Mouse (Mus musculus) ES-Bruce4 (cell line): Measurements from ENCODE around the gene Serpina9. TPM values are rescaled to one million over a fixed set of nuclear protein-coding genes. Genes with fewer than 3 reads are reported as not detected.

Experiments used
- H3K27ac ChIP-seq: 2 replicates; pipeline ENCODE4 v1.5.1; 2012; ENCODE audit warnings: low read length, inconsistent platforms; ENCODE audit not compliant: insufficient read depth
- H3K27me3 ChIP-seq: 2 replicates; pipeline ENCODE4 v1.6.1; 2012; ENCODE audit warnings: mild to moderate bottlenecking, low read length, inconsistent platforms; ENCODE audit not compliant: control insufficient read depth, poor library complexity, insufficient read depth, severe bottlenecking
- H3K36me3 ChIP-seq: 2 replicates; pipeline ENCODE4 v1.6.1; 2012; ENCODE audit warnings: inconsistent platforms, mild to moderate bottlenecking, low read length, moderate library complexity; ENCODE audit not compliant: control insufficient read depth, poor library complexity, insufficient read depth, severe bottlenecking
- H3K4me1 ChIP-seq: one replicate; pipeline ENCODE4 v1.8.1; 2011; ENCODE audit warnings: low read length; ENCODE audit not compliant: control insufficient read depth, insufficient read depth
- H3K4me3 ChIP-seq: 2 replicates; pipeline ENCODE4 v1.5.1; 2011; ENCODE audit warnings: low read depth, mild to moderate bottlenecking, low read length
- H3K9ac ChIP-seq: 2 replicates; pipeline ENCODE4 v1.6.1; 2012; ENCODE audit warnings: low read depth, mild to moderate bottlenecking, inconsistent platforms; ENCODE audit not compliant: poor library complexity, severe bottlenecking
- H3K9me3 ChIP-seq: replicated peaks from 2 replicates; pipeline ENCODE4 v1.6.1; 2012; ENCODE audit warnings: mild to moderate bottlenecking, low read length, inconsistent platforms; ENCODE audit not compliant: control insufficient read depth, poor library complexity, insufficient read depth, severe bottlenecking
- CTCF ChIP-seq: IDR thresholded peaks from one replicate; pipeline ENCODE4 v1.8.1; 2011; ENCODE audit warnings: low read depth, low read length
- EP300 ChIP-seq: IDR thresholded peaks from 2 replicates; pipeline ENCODE4 v1.6.1; 2011; ENCODE audit warnings: low read depth, low read length; ENCODE audit not compliant: insufficient read depth
- POLR2A ChIP-seq: IDR thresholded peaks from one replicate; pipeline ENCODE4 v1.8.1; 2011; ENCODE audit warnings: low read length; ENCODE audit not compliant: insufficient read depth
- polyA plus RNA-seq: library from polyadenylated mRNA; stranded (reverse); fragments of >200 nt; gene quantifications from 2 replicates; pipeline ENCODE4 v1.2.4, GENCODE M21; 2011; ENCODE audit warnings: low read depth; ENCODE audit not compliant: missing spikeins, insufficient read depth, insufficient read length

Gene Serpina9
- polyA plus RNA-seq, 1 experiment, result not detected

DNA sequence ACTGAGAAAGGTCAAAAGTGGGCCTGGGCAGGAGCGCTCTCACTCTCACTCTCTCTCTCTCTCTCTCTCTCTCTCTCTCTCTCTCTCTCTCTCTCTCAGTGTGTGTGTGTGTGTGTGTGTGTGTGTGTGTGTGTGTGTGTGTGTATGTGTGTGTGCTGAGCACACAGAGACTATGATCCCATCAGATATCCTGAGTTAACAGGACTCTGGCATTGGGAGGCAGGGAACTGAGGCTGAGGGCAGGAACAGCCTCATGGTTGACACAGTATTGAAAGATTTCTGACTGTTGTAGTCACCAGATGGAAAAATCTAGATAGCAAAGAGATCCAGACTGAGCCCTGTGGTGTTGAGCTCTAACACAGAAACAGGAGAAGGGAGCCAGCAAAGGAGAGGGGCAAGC, 20.2 kb upstream of the Serpina9 start:
- Histone ChIP-seq H3K9ac (no peak overlapping the region), H3K36me3 (no peaks in the 10 kb centered on the region), H3K4me1 (no peaks in the 10 kb centered on the region), H3K27ac (no peak overlapping the region), H3K4me3 (no peak overlapping the region), H3K9me3 (no peaks in the 10 kb centered on the region), H3K27me3 (no peaks in the 10 kb centered on the region)
- TF ChIP-seq POLR2A (no peak), CTCF (no peak)

DNA sequence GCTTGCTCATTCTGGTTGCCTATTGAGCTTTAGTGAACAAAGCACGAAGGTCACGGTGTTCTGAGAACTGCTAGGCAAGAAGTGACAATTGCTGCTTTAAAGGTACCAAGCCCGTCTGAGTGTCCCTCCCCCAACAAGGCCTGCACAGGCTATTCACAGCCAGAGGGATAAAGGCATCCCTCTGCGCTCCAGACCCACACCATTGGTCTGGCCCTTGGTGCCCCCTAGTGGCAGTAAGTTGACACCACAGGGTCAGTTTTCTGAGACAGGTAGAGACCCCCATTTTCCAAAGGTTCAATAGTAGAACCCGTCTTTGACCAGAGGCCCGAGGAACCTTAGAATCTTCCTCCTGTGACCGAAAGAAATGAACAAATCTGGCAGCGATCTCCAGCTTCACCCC, 16.4 kb upstream of the Serpina9 start:
- Histone ChIP-seq H3K9me3 (no peaks in the 10 kb centered on the region), H3K9ac (no peak overlapping the region), H3K4me3 (no peak overlapping the region), H3K27me3 (no peaks in the 10 kb centered on the region), H3K4me1 (no peaks in the 10 kb centered on the region), H3K36me3 (no peaks in the 10 kb centered on the region), H3K27ac (no peak overlapping the region)
- TF ChIP-seq CTCF, result peak; percentile 66
- no peak for TF ChIP-seq POLR2A
- TF ChIP-seq EP300, result no peak

DNA sequence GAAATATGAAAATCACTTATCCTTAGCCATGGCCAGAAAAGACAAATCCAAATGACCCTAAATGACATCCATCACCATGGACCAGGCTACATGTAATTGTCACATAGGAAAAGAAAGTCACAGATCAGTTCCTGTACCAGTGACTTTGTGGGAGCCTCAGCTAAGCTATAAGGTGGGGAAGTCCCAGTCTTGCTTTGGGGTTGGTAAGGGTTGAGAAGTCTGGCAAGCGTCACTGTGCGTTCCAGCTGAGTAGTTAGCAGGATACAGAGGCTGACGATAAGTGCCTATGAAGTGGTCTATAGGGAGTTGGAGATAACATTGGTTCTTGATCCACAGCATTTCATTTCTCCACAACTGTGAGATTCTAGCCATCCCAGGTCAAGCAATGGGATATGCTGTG, 1.7 kb upstream of the Serpina9 start:
- H3K9me3 ChIP-seq, result no peaks in the 10 kb centered on the region; the same call in 1 of the 2 replicates
- H3K9ac ChIP-seq, result no peak overlapping the region
- H3K27me3 ChIP-seq, result no peaks in the 10 kb centered on the region
- H3K27ac ChIP-seq, result no peak overlapping the region
- H3K36me3 ChIP-seq, result no peaks in the 10 kb centered on the region
- H3K4me3 ChIP-seq, result no peak overlapping the region
- TF ChIP-seq POLR2A (no peak), CTCF (no peak), EP300 (no peak)
- H3K4me1 ChIP-seq, result no peaks in the 10 kb centered on the region

DNA sequence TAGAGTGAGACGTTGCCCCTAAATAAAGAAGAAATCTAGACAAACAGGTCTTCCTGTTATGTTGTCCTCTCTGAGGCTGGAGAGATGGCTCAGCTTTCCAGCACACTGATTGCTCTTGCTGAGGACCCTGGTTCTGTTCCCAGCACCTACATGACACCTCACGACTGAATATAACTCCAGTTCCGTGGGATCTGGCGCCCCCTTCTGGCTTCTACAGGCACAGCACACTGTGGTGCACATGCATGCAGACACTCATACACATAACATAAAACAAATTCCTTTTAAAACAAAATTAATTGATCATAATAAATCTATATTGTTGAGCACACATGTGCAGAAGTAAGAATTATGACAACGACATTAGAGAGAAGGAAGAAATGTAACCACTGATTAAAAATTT, 8.9 kb downstream of the Serpina9 start:
- H3K9me3 ChIP-seq, result peaks cover 8% of the 10 kb centered on the region
- H3K4me1 ChIP-seq, result no peaks in the 10 kb centered on the region
- H3K27ac ChIP-seq, result no peak overlapping the region
- H3K27me3 ChIP-seq, result no peaks in the 10 kb centered on the region; the same call in 1 of the 2 replicates
- no peak overlapping the region for H3K4me3 ChIP-seq
- H3K36me3 ChIP-seq, result no peaks in the 10 kb centered on the region
- TF ChIP-seq EP300 (no peak), POLR2A (no peak), CTCF (peak; percentile 4)
- H3K9ac ChIP-seq, result no peak overlapping the region

DNA sequence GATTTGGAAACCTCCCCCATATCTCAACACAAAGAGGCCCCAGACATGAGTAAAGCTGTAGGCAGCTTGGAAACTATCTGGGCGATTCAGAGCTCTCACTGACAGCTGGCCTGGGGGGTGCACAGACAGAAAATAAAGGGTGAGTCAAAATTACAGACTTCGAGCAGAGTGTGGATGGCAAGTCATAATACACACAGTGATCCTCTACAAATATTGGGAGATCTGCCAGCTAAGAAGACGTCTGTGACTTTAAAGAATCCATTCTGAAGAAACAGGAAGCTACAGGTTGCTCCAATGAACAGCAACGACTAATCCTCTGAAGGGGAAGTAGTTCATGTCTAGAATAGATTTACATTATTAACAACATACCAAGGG, 10.3 kb downstream of the Serpina9 start:
- TF ChIP-seq CTCF (no peak), POLR2A (no peak), EP300 (no peak)
- Histone ChIP-seq H3K27ac (no peak overlapping the region), H3K4me3 (no peak overlapping the region), H3K36me3 (no peaks in the 10 kb centered on the region), H3K9ac (no peak overlapping the region), H3K4me1 (no peaks in the 10 kb centered on the region), H3K27me3 (no peaks in the 10 kb centered on the region; the same call in 1 of the 2 replicates), H3K9me3 (peaks cover 8% of the 10 kb centered on the region)

DNA sequence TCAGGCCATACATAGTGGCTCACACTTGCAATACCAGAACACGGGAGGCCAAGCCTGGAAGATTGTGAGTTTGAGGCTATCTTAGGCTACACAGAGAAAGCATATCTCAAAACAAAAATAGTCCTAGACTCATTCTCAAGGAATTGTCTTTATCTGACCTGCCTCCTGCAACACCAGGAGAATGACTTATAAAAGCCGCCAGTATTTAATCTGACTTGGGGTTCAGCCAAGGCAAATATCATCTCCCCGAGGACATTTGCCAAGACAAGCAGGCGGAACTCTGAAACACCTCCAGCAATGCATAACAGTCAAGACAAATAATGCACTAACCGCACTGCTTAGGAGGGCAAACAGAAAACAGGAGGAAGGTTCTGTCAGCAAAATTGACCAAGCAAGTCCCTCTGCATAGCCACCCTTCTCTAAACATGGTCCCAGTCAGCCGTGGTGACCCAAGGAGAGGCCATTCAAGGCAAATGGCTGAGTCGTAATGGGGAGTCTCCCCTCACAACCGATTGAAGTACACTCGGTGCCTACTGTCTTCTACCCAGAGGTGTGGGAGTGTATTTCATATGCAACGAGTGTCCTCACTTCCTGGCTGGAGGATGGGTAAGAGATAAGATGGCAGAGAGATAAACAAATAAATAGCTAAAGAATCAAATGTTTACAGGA, 10.9 kb downstream of the Serpina9 start:
- Histone ChIP-seq H3K27ac (no peak overlapping the region), H3K4me1 (no peaks in the 10 kb centered on the region), H3K4me3 (no peak overlapping the region), H3K27me3 (no peaks in the 10 kb centered on the region), H3K9ac (no peak overlapping the region), H3K36me3 (no peaks in the 10 kb centered on the region), H3K9me3 (peaks cover 8% of the 10 kb centered on the region)
- TF ChIP-seq EP300 (no peak), POLR2A (no peak), CTCF (no peak)
